Mouse (Mus musculus) adrenal gland (tissue): ENCODE data around the gene Tbcel.

Experiments used
- intact Hi-C: fragments of 180-260 bp; cut with DNase I; formaldehyde crosslinking; loops from one replicate; pipeline ENCODE4 v1.15.1; 2025

The Tbcel gene

DNA sequence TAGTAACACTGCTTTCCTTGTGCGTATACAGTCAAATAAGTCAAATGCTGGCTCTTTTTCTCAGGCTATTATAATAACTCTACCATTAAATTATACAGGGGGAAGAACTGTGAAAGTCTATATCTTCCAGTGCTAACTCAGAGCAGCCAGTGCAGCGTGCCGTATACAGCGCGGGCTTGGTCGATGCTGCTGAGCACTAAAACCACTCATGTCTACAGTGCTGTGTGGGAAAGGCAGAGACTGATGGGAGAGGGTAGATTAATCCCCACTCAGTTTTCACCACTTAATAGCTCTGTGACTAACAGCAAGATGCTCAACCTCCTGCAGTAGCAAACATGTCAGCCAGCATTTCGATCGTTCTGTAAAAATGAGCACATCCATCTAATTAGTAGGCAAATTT, 53.2 kb downstream of the Tbcel start:
- intact Hi-C loops = no loop called here

DNA sequence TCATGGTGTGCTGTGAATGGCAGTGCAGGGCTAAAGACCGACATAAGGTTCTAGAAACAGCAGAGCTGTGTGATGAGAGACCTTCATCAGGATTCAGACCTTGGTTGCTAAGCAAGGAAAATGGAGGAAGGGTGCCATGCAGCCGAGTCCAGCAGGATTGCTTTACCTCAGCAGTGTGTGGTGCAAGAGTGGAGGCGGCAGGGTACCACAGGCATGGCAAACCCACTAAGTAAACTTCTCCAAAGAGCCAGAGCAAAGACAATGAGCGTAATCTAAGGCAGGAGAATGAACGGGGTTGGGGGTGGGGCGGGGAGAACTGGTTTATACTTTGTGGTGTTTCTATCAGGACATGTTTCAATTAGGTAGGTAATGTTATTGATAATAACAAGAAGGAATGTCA, 58.6 kb downstream of the Tbcel start:
- intact Hi-C loops = no loop called here

DNA sequence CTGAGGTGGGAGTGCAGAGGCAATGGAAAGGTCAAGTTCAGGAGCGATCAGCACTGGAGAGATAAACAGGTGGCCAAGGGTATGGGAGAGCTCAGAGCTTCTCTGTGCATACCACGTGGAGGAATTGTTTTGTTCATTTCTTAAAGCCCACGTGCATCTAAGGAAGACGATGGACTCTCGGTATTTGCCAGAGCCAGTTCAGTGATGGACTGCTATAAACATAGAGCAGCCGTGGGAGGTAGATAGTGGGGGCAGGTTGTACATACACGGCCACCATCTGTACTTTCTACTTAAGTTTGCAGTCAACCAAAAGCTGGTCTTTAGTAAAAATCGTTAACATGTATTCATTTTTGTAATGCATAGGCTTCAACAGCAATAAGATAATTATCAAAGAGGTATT, 65.5 kb downstream of the Tbcel start:
- intact Hi-C loops = no loop called here

DNA sequence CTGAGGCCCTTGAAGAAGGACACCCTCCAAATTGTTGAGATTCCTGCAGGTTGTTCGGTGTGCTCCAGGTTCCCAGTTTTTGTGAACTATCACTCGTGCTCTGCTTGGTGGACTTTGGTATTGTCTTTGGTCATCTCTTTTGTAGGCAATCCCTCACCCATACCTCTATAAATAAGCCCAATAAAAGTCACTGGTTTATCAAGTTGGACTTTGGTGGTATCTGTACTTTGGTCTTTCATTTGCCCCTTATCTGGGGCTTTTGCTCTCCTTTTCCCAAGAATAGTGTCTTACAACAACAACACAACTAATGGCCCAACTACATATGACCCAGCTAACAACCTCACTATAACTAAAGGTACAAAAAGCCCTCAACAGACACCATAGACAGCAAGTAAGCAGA, 66.4 kb downstream of the Tbcel start:
- intact Hi-C loops = no loop called here

DNA sequence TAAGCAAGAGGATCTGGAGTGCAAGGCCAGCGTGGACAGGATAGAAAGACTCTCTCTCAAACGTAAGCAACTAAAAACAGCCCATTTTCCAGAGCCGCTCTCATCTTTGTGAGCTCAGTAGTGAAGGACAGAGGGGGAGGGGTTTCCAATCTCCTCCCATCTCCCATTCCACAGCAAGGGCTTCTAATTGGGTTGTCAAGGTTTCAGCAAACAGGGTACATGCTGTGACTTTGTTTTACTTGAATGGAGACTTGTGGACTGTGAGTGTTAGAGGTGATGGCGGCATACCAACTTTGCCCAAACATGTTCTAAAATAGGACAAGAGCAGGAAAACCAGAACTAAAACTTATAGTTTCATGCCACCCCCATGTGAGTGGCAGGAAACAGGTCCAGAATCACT, 68.2 kb downstream of the Tbcel start:
- intact Hi-C loops = no loop called here

DNA sequence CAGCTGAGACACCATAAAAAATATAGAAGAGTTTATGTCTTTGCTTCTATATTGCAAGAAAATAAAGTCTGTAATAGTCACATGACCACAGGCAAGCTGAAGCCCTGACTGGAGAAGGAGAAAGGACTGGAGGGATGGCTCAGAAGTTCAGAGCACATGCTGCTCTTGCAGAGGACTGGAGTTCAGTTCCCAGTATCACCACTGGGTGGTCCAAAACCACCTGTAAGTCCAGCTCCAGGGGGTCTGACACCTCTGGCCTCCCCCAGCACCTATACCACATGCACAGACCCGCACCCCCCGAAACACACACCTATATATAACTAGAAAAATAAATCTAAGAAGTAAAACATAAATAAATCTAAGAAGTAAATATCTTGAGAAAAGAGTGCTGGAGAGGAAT, 75.5 kb downstream of the Tbcel start:
- intact Hi-C loops = no loop called here

DNA sequence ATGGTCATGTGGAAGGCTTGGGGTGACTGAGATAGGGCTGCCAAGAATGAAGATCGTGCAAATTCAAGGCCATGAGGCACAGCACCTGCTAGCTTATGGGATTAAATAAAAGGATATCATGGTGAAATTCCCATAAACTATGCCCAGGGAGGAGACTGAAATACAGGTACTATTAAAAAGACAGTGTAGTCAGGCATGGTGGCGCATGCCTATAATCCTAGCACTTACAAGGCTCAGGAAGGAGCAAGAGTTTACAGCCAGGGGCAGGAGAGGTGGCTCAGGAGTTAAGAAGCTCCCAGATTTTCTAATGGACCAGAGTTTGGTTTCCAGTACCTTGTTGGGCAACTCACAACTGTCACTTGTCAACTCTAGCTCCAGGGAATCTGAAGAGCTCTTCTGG, 76.0 kb downstream of the Tbcel start:
- intact Hi-C loops = no loop called here

DNA sequence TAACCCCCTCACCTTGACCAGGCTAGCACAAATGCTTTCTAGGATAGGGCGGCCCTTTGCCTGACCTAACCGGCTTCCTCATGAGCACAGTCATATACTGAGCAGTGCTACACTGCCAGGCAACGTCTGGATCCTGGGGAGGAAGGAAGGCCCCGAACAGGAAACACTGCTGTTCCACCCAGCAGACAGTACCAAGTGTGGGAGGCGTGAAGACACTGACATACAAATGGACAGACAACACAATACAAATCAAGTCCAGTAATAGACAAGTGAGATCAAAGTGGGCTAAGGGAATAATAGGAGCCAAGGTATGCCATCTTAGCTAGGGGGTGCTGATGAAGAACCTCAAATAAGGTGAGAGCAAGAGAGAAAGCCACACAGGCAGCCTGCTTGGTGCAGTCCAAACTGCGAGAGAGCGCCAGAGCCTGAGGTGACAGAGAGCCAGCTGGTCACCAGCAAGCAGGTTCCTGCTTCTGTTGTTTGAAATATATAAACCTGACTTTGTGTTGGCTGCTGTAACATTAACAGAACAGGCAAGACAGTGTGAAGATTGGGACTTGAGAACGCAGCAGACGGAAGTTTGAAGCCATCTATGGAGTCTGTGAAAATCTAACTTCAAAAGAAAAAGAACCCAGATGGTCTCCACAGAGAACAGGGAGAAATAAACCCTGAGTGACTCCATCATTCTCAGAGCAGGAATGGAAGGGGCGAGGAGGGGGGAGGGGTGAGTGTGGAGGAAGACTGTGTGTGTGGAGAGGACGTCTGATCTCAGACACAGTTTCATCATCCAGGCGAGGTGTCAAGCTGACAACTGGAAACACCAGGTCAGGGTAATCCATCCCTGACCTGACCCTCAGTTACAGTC, 79.3 kb downstream of the Tbcel start:
- intact Hi-C loops = no loop called here

DNA sequence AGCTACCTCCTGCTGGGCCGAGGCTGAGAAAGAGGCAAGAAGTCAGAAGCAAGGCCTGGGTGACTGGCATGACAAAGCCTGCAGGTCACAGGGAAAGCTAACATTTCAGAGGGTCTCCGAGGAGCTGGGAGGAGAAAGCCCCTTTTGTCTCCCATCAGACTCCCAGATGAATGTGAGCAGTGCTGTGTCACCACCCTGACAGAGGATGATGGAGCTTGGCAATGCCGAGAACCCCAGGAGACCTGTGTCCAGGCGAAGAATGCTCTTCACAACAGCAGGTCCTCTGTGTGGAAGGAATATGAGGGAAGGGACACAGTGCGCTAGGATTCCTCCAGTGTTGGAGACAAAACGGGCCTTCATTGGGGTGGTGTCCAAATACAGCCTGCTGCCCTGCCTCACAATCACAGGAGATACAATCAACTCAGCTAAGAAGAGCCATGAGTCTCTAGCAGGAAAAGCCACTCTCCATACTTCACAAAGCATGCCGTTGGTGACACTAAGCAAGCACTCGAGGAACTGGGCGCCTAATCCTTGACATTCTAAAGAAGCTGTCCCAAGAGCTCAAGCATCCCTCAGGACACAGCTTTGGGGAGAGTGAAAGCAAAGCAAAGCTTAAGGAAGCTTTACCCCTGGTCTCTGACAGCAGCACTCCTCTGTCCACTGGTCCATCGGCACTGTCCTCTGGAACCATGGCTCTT, 80.8 kb downstream of the Tbcel start:
- intact Hi-C loops = no loop called here

DNA sequence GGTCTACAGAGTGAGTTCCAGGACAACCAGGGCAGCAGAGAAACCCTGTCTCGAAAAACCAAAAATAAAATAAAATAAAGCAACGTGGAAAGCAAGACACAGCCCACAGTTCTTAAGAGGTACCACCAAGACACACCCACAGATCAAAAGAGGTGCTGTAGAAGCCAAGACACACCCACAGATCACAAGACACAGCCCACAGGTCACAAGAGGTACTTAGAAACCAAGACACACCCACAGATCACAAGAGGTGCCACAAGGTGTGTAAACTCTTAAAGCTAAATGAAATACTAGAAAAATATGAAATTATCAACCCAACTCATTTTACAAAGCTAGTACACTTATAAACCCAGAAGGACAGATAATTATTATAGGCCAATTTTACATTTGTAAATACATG, 84.0 kb downstream of the Tbcel start:
- intact Hi-C loops = no loop called here

DNA sequence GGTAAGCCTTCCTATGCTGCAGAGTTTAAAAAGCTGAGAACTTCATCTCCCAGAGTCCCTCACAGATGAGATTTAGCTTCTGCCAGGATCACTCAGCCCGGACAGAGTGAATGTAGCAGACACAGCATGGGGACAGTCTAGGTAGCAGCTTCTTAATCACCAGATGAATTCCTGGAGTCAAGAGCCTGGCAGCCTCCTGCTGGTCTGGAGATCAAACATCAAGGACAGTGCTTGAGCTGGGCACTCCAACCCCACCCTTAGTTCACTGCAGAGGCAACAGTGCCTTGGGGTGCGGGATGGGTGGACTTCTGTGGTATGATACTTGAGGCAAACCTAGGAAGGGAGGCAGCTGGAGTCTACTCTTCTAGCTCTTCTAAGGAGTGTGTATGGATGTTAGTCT, 87.9 kb downstream of the Tbcel start:
- intact Hi-C loops = loop anchor here (5.0 kb wide), 1 partner anchor 38 kb away; no protein-coding TSS in a partner anchor

DNA sequence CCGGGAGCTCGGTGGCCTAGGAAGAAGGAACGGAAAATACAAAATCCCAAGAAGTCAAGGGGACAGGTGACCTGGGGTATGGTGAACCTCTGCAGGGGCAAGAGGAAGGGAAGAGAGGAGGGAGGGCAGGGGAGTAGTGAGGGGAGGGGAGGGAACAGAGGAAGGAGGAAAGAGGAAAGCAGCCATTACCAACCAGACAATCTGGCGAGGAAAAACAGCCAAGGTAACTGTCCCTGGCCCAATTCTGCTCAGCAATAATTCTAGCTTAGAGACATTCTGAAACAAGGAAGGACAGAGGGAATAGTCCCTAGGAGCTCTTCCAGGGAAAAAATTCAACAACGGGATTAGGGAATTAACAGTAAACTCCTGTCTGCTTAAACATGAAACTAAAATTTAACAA, 88.8 kb downstream of the Tbcel start:
- intact Hi-C loops = loop anchor here (5.0 kb wide), 1 partner anchor 39 kb away; no protein-coding TSS in a partner anchor

DNA sequence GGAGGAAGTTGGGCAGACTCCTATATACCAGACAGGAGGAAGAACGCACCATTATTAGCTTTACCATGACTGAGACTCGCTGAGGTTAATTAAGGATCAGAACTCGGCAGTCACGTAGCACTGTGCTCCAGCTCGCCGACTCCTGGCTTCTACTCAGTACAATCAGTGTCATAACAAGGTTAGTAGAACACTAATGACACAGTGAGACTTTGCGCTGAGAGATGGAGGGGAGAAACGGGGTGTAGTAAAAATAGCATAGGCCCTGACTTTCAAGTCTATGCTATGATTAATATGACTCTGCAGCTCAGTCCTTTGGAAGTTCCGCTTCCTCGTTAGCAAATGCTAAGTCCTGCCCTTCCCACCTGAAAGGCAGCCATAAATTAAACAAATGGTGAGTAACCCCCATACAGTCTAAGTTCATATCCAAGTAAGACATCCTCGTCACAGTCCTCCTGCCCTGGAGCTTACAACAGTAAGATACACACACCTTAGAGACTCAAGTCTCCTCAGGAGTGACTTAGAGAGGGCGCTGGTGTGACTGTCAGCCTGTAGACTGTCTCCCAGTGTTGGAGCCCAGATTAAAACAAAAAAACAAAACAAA, 90.2 kb downstream of the Tbcel start:
- intact Hi-C loops = loop anchor here (5.0 kb wide), 1 partner anchor 40 kb away; no protein-coding TSS in a partner anchor

DNA sequence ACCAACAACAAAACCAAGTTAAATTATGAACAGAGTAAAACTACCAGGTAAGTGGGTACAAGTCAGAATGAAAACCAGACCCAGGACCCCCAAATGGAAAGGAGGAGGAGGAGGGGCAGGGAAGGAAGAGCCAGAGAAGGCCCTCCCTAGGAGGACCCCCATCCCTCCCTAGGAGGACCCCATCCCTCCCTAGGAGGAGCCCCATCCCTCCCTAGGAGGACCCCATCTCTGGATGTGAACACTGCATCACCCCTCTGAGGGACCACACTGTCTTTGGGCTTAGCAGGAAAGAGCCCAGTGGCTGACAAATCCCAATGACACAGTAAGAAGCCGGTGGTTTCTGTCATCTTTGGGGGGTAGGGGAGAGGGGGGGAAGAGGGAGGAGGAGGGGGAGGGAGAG, 92.4 kb downstream of the Tbcel start:
- intact Hi-C loops = loop anchor here (5.0 kb wide), 1 partner anchor 42 kb away; no protein-coding TSS in a partner anchor

DNA sequence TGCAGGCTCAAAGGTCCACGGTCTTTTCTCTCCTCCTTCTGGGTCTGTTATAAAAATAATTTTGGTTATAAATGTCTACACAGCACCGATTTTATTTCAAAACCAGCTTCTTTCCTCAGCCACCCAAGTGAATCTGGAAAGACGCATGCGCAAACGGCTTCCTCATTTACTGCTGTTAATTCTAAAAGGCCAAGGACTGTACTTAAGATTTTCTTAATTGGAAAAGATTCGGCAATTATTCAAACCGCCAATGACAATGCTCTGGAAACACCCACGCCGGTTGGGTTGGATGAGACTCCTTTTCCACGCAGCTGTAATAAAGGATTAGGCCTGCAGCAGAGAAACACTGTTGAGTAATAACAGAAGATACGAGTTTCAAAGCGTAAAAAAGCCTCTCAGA, 94.3 kb downstream of the Tbcel start:
- intact Hi-C loops = no loop called here

DNA sequence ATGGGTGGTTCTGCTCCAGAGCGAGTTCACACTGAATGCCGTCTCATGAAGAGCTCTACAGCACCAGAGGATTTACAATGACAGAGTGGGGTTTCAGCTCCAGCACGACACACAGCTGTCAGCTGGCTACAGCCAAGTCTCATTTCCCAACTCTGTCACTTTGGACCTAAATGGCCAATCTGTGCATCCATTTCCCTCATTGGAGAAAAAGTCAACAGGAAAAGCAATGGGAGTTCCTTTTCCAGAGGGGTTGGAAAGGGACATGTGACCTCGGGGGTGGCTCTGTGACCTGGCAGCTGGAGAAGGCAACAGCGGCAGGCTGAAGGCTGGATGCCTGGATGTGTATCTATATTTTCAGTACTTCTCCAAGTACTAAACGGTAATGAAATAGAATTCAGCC, 96.3 kb downstream of the Tbcel start:
- intact Hi-C loops = no loop called here

DNA sequence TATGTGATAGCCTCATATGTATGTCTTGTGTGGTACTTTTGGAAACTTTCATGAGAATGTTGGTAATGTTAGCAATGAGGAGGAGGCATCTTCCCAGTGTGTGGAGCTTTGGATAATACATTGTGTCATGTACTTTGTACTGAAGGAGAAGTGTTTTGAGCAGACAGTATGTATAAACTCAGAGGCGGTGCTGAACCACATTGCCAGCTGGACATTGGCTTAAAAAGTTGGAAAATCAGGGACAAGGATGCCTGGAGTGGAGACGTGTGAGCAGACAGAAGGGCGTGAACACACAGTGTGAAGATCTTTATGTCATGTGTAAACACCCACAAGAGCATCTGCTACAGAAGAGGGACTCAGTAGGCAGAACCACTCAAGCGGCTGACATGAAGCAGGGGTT, 101.9 kb downstream of the Tbcel start:
- intact Hi-C loops = no loop called here

DNA sequence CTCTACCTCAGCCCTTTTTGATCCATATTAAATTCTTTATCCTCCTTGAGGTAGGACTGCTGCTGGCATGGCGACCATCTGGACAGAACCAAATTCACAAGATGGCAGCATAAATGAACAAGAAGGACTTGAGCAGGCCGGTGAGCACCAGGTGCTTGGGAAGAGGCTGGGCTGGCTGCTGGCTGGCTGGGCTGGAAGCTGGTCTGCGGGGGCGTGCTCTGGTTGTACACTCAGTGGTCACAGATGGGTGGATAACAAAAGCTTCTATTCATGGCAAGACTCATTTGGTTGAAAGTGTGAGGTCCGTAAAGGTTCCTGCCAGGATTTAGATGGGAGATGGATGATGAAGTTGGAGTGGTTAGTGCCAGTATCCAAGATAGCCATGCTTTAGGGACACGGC, 106.1 kb downstream of the Tbcel start:
- intact Hi-C loops = no loop called here

DNA sequence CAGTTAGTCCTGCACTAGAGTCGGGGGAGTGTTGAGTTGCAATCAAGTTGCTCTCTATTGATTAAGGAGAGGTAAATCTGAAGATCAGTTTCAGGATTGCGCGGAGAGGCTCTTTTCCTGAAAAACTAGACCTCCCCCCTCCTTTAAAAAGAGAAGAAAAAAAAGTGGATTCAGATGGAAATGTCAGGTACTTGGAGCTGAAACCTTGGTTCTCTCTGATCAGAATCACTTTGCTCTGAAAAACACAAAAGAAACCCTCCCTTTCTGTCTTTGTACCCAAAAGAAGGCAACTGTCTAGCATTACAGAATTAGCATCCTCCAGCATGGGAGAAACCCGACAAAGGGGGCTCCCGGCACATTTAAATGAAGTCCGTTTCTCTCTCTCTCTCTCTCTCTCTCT, 107.8 kb downstream of the Tbcel start, which contains the start of gene Tecta:
Gene Tecta (minus strand): TSS at position 101 of the 400 bp plus-strand sequence.
- intact Hi-C loops = no loop called here

DNA sequence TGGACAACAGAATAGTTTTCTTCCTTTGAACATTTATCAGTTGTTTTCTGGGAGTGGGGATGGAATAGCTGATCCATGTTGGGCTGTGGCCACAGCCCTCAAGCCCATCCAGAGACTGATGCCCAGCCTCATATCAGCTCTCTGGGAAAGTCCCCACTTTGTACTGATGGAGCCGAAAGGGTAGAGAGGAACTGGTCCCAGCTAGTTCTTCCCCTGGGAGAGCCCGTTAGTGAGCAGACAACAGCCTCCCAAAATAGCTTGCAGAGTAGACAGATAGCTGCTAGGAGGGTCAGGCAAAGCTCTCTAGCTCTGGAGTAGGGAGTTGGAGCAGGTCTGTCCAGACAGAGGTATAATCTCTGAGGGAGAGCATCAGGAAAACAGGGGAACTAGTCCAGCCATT, 111.5 kb downstream of the Tbcel start:
- intact Hi-C loops = no loop called here

DNA sequence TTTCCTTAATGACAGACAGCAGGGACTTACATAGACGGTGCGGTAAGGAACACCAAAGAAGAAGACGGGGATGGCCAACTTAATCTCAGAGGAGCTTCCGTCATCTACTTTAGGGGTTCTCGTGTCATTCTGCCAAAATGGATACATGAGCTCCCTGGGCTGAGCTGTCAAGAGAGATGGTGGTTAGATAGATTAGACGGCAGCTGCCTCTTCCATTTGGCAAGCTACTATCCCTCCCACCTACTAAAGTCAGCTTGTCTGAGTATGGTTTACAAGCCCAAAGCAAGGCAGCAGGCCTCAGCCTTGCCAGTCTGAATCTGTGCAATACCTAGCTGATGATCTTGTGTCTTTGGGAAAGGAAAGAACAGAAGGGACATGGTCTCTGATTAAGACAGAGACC, 112.7 kb downstream of the Tbcel start:
- intact Hi-C loops = no loop called here

DNA sequence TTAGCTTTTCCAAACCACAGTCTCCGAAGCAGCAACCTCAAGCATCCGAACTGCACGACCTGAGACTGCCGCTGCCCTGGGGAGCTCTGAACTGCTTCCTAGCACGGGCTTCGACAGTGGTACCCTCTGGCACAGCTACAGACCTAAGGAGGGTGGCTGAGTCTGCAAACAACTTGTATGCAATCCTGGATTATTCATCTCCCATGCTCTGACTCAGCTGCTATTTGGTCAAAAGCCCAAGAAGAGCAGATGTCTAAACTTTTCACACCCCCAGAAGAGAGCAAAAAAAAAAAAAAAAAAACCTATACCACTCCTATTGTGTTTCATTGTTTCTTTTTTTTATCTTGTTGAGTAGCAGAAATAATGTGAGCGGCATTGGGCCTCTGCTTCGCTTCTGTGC, 113.3 kb downstream of the Tbcel start:
- intact Hi-C loops = no loop called here
